Mouse (Mus musculus) kidney, adult 8-10 months (tissue): Measurements from ENCODE around the gene Cmtm8.

Source experiments
- DNase-seq, 2 experiments: peaks; one replicate each; pipeline ENCODE4 v3.0.0; 2022

Cmtm8 gene

GRCm38 (mm10) chr9:114785432-114786125 lies 58.4 kb downstream of the Cmtm8 start:
- DNase-seq, result no peak

DNA sequence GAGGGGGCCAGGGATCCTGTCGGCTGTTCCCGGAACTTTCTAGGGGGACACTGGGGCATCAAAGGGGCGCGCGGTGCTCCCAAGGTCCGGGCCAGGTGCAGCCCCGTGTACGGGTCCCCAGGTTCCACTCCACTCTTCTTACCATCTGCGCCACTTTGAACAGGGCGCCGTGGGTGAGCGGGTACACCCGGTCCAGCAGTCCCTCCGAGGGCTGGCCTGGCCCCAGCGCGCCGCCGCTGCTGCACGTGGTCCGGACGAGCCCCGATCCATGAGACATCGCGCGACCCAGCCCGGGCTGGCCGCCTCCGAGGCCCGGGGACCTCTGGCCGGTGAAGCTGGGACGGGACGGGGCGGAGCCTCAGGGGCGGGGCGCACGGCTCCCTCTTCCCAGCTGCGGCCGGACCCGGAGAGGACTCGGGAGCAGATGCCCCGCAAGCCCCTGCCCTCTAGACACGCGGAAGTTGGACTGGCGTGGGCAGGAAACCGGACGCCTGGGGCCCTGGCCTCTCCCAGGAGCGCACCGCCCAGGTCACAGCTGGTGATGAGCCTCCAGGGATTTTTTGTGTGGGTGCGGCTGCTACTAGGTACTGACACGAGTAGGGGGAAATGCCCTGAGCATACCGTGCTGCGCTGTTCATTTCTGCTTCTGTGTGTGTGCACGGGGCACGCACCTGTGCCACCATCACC lies 62.3 kb downstream of the Cmtm8 start, which contains the start of gene Cmtm7:
TSS of gene Cmtm7 (minus strand) at position 331 of the 687 bp plus-strand sequence.
- peak; percentile 70 to 77 for DNase-seq

- DNase-seq, result peak in 1 of 2 experiments; percentile 23
Measured at GRCm38 (mm10) chr9:114780746-114781525, 63.0 kb downstream of the Cmtm8 start.

GRCm38 (mm10) chr9:114779984-114780745 lies 63.8 kb downstream of the Cmtm8 start:
- no peak for DNase-seq

DNA sequence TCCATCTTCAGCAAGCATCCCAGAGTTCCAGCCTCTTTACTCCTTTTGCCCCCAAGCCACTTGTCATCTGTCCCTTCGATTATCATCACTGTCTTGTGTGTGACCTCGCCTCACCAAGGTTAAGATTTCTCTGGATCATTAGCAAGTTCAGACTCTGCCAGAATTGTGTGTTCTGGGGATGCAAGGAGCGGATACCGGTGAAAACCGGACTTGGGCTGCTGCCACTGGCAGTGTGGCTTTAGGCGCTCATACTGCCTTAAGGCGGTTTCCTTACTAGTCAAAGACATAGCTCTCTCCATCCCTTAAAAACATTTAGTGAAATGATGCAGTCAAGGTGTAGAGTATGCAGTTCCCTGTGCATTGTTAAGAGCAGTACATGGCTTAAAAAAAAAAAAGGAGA lies 65.1 kb downstream of the Cmtm8 start:
- no peak for DNase-seq

DNA sequence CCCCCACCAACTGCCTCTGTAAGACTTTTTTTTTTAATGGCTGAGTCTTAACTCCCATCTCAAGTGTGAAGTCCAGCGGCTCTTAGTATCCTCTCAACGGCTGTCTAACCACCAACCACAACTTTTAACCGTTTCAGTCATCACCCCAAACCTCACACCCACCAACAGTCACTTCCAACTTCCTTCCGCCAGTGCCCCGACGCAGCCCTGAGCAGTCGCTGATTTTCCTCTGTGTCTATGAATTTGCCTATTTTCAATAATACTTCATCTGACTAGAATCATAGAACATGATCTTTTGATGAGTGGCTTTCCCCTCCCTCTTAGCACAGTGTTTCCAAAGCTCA lies 65.9 kb downstream of the Cmtm8 start:
- no peak for DNase-seq

- no peak for DNase-seq
Measured at GRCm38 (mm10) chr9:114777178-114778046, 66.5 kb downstream of the Cmtm8 start.

DNA sequence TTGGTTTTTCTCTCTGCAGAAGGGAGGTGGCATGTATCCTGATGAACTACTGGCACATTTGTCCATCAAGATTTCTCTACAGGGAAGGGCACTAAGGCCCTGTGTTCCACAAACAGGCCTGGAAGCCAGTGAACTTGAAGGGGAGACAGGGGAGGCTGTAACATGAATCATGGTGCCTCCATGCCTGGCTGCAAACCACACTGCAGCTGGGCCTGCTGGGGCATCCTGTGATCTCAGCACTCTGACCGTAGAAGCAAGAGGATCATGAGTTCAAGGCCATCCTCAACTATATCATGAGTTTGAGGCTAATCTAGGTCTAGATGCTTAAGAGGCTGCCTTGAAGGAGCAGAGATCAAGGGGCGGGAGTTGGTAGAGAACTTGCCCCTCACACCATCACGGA lies 67.6 kb downstream of the Cmtm8 start:
- no peak for DNase-seq

DNA sequence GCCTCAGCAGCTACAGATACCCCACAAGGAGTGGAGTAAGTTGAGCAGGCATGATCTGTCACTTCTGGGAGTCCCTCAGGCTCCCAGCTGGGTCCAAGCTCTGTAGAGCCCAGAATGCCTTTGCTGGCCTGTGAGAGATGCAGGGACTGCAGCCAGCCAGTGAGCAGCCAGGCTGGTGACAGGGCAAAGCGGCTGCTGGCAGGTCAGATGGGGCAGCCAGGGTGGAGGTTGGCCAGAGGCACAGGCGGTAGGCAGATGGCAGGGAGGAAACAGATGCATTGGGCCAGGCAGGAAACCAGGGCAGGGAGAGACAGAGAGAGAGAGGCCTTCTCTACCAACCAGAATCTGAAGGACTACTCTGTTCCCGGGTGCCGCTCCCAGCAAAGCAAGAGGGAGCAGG lies 68.7 kb downstream of the Cmtm8 start:
- DNase-seq, result no peak

GRCm38 (mm10) chr9:114774629-114775028 lies 69.3 kb downstream of the Cmtm8 start:
- no peak for DNase-seq

DNA sequence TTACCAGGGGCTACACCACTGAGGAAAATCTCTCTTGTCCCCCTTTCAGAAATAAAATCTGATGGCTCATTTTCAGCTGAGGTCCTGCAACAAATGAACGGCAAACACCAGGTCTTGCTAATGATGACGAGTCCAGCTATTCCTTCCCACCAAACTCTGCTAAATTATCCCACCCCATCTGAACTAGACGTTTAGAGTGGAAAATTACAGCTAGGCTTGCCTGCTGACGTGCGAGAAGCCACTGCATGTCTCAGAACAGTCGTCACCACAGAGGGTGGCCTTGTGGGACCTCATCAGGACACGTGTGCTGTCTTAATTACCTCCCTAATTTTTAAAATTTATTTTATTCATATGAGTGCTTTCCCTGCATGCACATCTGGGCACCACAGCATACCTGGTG lies 72.4 kb downstream of the Cmtm8 start:
- DNase-seq, result no peak

DNA sequence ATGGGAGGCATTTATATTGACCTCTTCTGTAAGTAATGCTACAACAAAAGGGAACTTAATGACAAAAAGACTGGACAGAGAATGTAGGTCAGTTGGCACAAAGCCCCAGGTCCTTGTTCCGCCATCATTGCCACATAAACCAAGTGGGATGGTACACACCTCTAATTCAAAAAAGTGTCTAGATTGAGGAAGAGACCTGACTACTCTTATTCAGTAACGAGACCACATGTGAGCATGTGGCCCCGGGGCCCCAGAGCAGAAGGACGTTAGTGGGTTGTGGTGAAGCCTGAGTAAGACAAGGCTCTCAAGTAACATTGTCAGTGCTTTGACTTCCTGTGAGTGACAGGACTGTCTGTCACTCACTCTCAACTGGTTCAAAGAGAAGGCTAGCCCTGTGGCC lies 73.7 kb downstream of the Cmtm8 start:
- no peak for DNase-seq

DNA sequence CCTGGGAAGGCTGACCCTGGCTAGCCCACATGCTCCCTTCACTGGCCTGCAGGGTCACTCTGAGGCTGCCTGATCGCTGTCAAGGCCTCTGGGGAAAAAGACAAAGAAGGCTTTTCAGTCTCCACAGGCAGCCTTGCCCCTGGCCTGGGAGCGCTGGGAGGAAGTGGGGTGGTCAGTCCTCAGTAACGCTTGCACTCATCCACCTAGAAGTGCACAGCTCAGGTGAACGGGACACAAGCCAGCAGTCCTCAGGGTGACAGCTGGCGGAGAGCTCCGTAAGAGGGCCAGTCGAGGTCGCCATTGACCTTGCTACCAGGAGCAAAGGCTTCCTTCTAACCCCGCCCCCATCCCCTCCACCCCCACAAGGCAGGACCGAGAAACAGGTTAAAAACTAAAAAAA lies 75.9 kb downstream of the Cmtm8 start:
- DNase-seq, result no peak

DNA sequence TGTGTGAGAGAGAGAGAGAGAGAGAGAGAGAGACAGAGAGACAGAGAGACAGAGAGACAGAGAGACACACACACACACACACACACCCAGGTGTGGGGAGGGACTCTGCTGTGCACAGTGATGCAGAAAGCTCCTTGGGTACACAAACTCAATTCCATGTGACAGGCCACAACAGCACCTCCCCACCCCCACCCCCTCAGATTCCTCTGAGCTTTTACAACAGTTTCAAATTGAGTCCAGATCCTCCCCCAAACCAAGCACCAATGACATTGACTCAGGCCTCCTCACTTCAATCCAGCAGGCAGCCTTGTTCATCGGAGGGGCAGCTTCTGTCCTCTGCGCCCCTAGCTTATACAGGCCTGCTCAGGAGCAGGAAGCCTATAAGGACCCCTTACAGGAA lies 76.4 kb downstream of the Cmtm8 start:
- no peak for DNase-seq

- DNase-seq, result no peak
Measured at GRCm38 (mm10) chr9:114767030-114767429, 76.9 kb downstream of the Cmtm8 start.

DNA sequence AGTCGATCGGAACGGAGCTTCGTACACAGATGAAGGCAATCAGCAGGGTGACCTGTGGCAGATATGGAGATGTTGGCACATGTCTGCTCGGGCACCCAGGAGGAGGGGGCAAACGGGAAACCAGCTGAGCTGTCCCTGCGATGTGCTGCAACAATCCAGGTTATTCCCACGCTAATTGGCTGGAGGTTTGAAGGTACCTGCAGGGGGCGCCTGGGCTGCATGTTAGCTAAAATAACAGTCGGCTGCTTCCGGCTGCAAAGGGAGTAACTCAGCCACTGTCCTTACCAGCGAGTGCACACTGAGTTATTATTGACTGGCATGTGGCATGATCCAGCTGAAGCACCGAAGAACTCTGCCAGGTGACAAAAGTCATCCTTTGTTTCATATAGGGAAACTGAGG lies 80.6 kb downstream of the Cmtm8 start:
- DNase-seq, result peak in 1 of 2 experiments; percentile 38

- DNase-seq, result no peak
Measured at GRCm38 (mm10) chr9:114761848-114762247, 82.1 kb downstream of the Cmtm8 start.

DNA sequence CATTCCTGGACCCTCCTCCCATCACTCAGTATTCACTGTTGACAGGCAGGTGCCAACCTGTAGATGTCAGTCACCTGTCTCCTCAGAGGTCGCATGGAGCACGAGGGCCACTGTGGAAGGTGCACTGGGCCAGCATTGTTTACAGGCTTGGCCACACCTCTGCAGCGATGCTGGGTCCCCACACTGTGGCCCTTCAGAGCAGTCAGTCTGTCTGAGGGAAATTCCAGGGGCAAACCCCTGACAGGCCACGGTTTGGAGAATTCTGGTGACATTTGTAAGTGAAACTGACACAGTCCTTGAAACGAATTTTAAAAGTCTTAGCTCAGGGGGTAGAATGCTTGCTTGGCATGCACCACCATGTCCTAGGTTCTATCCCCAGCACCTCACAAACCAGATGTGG lies 83.6 kb downstream of the Cmtm8 start:
- DNase-seq, result no peak

- DNase-seq, result no peak
Measured at GRCm38 (mm10) chr9:114759886-114760285, 84.1 kb downstream of the Cmtm8 start.

DNA sequence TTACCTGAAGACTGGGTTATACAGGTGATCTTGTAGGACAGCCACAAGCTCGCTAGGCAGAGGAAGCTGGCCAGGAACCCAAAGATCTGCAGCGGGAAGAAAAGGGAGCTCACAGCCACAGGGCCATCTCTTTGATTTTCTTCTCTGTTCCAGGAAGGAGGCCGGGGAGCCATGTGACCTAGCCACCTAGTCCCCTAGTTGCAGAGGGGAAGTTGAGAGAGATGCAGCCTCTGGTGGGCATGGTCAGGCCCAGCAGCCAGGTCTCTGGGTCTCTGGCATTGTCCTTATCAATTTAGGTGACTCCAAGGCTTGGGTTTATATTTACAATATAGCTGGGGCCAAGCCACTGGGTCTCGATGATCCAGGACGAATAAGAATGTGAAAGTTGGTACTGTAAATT lies 85.2 kb downstream of the Cmtm8 start:
- DNase-seq, result no peak

DNA sequence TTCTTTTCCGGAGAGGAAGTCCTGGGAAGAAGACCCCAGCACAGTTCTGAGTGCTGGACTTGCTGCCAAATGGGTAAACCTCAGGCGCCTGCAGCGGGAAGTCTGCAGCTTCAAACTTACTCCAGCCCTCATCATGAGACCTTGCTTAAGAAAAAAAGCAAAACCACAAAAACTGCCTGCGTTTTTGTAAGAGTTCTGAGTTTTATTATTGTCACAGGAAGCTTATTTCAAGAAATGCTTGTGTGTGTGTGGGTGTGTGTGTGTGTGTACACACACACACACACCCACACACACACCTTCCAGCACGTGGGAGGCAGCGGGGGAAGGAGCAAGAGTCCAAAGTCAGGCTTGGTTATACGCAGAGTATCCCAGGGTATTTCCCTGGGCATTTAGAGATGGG lies 85.7 kb downstream of the Cmtm8 start:
- DNase-seq, result no peak

DNA sequence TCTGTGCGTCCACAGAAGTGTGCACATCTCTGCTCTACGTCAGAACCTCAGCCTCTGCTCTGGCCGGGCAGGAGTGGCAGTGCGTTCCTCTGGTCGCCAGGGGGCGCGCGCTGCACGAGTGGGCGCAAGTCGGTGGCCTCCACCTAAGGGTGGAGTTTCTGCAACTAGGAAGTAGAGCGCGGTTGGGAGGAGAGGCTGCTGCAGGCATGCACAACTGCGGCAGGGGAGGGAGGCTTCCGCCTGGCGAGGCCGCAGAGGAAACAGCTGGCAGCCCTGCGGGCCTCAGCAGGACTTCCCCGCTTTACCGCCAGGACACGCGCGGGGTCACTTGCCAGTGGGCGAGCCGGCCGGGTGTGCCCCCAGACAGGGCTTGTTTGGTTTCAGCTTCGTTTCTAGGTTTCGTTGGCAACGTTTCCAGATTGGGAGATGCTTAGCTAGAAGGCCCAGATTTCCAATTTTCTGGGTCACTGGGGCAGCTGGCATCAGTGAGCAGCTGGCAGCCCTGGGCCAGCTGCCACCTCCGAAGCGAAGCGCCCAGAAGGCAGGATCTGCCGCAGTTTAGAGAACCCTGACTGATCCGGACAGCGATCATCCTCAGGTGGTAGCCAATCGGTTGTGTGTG lies 91.0 kb downstream of the Cmtm8 start:
- peak; percentile 87 to 91 for DNase-seq
